Mouse (Mus musculus): ENCODE data around the gene Nog.

The Nog gene

DNA sequence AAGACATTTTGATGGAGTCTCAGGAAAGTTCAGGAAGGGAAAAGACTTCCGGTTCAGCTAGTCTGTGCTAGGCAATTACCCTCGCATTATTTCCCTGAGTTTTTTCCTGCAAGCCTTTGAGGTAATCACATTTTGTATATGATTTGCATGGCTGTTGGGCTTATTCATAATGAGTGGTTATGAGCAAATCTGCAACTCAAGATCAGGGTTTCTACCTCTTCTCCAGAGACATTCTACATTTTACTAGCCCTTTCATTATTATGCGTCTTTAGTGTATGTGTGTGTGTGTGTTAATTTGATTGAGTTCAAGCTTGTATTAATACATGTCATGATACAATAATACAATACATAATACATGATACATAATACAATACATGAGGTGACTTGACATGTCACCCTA lies 34.6 kb downstream of the Nog start:
- no peak for DNase-seq (ENCODE audit: low spot score in 2 of 2)

DNA sequence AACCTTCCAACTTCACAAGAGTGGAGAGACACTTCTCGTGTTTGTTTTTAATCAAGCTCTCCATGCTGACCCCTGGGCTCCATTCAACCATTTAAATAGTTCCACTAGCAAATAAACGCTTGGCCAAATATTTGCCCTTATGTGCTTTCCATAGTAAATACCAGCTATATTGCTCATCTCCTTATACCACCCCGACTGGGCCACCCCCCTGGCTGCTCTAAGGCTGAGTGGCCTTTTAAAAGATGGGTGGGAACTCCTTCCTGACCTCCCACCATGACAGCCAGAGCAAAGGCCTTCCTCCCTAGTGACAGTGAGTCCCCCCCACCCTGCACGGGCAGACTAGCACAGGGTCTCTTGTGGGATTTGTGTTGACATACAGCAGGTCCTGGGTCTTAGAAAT lies 37.1 kb downstream of the Nog start:
- no peak for DNase-seq (ENCODE audit: low spot score in 2 of 2)

DNA sequence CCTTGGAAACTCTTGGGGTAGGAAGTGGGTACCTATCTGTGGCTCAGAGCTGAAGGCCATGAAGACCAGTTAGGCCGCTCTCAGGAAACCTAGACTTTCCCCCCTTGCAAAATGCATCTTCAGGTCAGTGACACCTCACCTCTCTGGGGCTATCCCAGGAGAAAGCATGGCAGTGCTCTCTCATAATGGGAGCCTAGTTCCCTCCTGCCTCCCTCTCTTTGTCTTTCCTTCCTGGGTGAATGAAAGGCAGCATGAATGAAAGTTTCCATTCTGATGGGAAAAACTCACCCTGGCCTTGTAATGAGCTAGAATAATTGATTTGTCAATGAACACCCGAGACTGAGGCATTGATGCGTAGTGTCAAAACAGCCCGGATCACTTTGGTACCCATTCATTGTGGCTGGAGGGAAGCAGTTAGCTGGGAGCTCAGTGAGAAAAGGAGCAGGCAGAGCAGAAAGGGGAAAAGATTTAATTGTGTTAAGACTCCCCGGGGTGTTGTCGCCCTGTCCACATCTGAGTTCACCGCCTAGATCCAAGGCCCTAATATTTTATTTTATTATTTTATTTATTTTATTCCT lies 42.7 kb downstream of the Nog start:
- DNase-seq (ENCODE audit: low spot score in 2 of 2) = no peak

DNA sequence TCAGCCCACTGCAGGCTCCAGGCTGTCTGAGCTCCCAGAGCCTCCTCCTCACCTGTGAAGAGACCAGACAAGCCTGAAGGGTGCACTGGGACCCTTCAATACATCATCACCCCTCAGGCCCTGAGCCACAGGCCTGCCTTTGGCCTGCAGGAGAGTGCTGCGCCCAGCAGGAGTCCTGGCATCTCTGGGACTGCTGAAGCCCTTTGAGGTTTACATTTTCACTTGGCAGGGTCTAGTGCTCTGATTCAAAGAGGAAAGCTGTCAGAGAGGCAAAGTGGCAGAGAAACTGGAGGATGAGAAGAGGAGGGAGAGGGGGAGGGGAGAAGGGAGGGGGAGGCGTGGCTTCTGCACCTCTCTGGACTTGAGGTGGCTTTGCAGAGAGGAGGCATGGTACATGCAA lies 44.2 kb downstream of the Nog start:
- DNase-seq (ENCODE audit: low spot score in 2 of 2) = no peak

DNA sequence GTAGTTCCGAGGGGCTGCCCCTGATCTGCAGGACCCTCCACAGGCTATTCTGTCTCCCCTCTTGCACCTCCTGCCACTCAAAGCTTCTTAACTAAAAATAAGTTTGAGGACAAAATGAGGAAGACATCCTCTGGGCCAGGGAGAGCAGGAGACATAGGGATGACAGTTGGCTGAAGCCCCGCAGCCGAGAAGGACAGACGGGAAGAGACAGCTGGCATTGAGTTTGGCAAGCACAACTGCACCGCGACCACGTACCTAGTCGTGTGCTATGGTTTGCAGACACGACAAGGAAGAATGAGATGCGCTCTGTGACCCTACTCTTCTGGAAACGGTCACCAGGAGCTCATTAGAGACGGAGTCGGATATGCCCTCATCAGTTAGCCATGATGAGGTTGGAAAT lies 48.2 kb downstream of the Nog start:
- no peak for DNase-seq (ENCODE audit: low spot score in 2 of 2)
